ENCODE assay signal across 8 mouse cellular contexts in the genomic region with DNA sequence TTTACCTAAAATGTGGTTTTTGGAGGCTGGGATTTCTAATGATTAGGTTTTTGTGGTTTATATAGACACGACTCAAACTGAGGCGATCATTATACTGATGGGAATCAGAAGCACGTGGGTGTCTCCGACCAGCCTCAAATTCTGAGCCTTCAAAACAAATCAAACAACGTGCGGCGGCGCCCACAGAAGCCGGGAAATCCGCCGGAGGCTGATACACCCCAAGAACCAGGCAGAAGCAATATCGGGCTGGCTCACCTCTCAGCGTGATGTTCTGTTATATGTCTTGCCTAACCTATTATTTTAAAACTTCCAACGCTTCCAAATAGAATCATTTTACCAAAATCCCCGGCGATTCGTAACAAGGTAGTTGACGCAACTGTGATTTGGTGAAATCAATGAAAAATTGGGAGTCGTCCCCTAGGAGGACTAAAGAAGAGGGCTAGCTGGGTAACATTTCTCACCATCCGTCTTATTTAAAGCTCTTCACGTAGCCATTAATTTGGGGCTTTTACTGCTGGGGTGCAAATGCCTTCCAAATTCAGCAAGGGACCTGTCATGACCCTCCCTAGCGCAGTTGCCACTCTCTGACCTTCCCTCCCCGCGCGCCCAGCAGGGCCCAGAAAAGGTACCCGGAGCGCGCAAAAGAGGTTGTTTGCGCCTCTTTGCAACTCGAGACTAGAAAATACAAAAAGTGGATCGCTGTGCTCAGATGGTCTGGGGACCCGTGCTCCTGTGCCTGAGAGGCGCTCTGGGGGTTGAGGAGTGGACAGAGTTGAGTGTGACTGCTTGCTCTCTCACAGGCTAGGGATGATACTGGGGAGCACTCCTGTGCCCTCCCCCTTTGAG. TPM values are rescaled to one million over a fixed set of nuclear protein-coding genes. Genes with fewer than 3 reads are reported as not detected.
A peak's percentile ranks its signal among the peaks of the same experiment; 100 is the strongest.
DNase-seq lines count a peak whose midpoint lies in the region; ATAC-seq and TF ChIP-seq lines count a peak whose summit lies in the region.

No protein-coding gene starts in this region.

- H3K36me3 ChIP-seq in forebrain, embryonic 10.5 days (replicated peaks) = no peaks in the 10 kb centered on the region
- H3K36me3 ChIP-seq in intestine, embryonic 15.5 days = no peaks in the 10 kb centered on the region
- no peaks in the 10 kb centered on the region for H3K36me3 ChIP-seq in myocyte (ENCODE audit: control insufficient read depth, insufficient read depth)

- WGBS in lung, adult 2 months = 7% methylated on average over 33 of the region's 33 CpGs
- under 1% methylated on average over 33 of the region's 33 CpGs for WGBS in forebrain, embryonic 10.5 days
- under 1% methylated on average over 33 of the region's 33 CpGs for WGBS in intestine, embryonic 15.5 days

- peak overlapping the region; percentile 42 for H3K4me2 ChIP-seq in intestine, embryonic 15.5 days (replicated peaks)
- peak overlapping the region; percentile 100 for H3K4me2 ChIP-seq in myocyte (ENCODE audit: low read depth)

- H3K9ac ChIP-seq in intestine, embryonic 15.5 days = no peak overlapping the region

- TF ChIP-seq CTCF in lung, adult 2 months (IDR thresholded peaks at IDR 0.05; ENCODE audit: insufficient read depth, low read length) = no peak

- TF ChIP-seq POLR2A in lung, adult 2 months (IDR thresholded peaks at IDR 0.05; ENCODE audit: borderline replicate concordance, extremely low read depth, low read depth, low read length) = no peak
- TF ChIP-seq POLR2A in myocyte (IDR thresholded peaks at IDR 0.05; ENCODE audit: insufficient read length, low read depth) = peak; percentile 69

- peak overlapping the region; percentile 20 for H3K4me3 ChIP-seq in lung, adult 2 months (replicated peaks; ENCODE audit: extremely low read depth, low read depth, low read length)
- peak overlapping the region; percentile 33 for H3K4me3 ChIP-seq in forebrain, embryonic 10.5 days
- peak overlapping the region; percentile 19 for H3K4me3 ChIP-seq in intestine, embryonic 15.5 days (replicated peaks)
- peak overlapping the region; percentile 98 for H3K4me3 ChIP-seq in myocyte

- no peak for ATAC-seq in intestine, embryonic 15.5 days

- peaks cover 86% of the 10 kb centered on the region for H3K27me3 ChIP-seq in forebrain, embryonic 10.5 days (ENCODE audit: poor library complexity, severe bottlenecking)
- peaks cover 52% of the 10 kb centered on the region for H3K27me3 ChIP-seq in intestine, embryonic 15.5 days (replicated peaks)
- H3K27me3 ChIP-seq in myocyte (ENCODE audit: control insufficient read depth, insufficient read depth, insufficient read length) = no peaks in the 10 kb centered on the region

- H3K4me1 ChIP-seq in lung, adult 2 months (ENCODE audit: control insufficient read depth, insufficient read depth, low read length) = peaks cover 5% of the 10 kb centered on the region
- H3K4me1 ChIP-seq in forebrain, embryonic 10.5 days = peaks cover 46% of the 10 kb centered on the region
- peaks cover 26% of the 10 kb centered on the region for H3K4me1 ChIP-seq in intestine, embryonic 15.5 days (replicated peaks)

- no peak overlapping the region for H3K27ac ChIP-seq in forebrain, embryonic 10.5 days
- no peak overlapping the region for H3K27ac ChIP-seq in intestine, embryonic 15.5 days

- H3ac ChIP-seq in myocyte (ENCODE audit: control insufficient read depth, insufficient read length) = no peak overlapping the region

- no peaks in the 10 kb centered on the region for H3K9me3 ChIP-seq in forebrain, embryonic 10.5 days
- no peaks in the 10 kb centered on the region for H3K9me3 ChIP-seq in intestine, embryonic 15.5 days

- peaks cover 64% of the 10 kb centered on the region for H3K79me2 ChIP-seq in myocyte (ENCODE audit: control insufficient read depth, insufficient read depth)

- peak; percentile 26 for DNase-seq in lung, adult 2 months
- no peak for DNase-seq in lung, postnatal 36 days
- DNase-seq in adrenal gland, postnatal 14 days = peak; percentile 24
- peak; percentile 41 for DNase-seq in forebrain, embryonic 10.5 days (ENCODE audit: extremely low spot score, low spot score)
- no peak for DNase-seq in spleen, adult 12 weeks (ENCODE audit: low spot score)
- no peak for DNase-seq in urinary bladder, postnatal 10 days (ENCODE audit: low spot score)

TF ChIP-seq in myocyte, 11 proteins besides CTCF, POLR2A, EP300 and RAD21:
- TF ChIP-seq TCF12 (IDR thresholded peaks at IDR 0.05; ENCODE audit: insufficient read depth, poor library complexity, severe bottlenecking) (no peak), POLR2AphosphoS2 (IDR thresholded peaks at IDR 0.05; ENCODE audit: insufficient read length, low read depth) (peak; percentile 79)

RNA-seq across cellular contexts. Expression of a gene that starts 39.5 kb away (rescaled TPM):
- 1.9 and 2.9 TPM in 2 replicates for polyA plus RNA-seq in lung, adult 2 months (2012; rRNA removed)
- total RNA-seq in adrenal gland, postnatal 14 days (2021) = 20.7 and 22.3 TPM in 2 replicates
- 20.0 and 21.4 TPM in 2 replicates for polyA plus RNA-seq in forebrain, embryonic 10.5 days (2016; fragmentation: Nextera tagmentation; extraction: Ambion mirVana)
- 17.6 and 18.6 TPM in 2 replicates for polyA plus RNA-seq in intestine, embryonic 15.5 days (2015; fragmentation: Nextera tagmentation; extraction: Ambion mirVana)
- polyA plus RNA-seq in myocyte (2012; fragmentation: generic; extraction: Trizol) = 30.9 TPM

Comparison
In these comparisons a context has a peak if more than half of its experiments do, and no peak if none do; other contexts are left out.
1. DNase-seq: peak in lung, adult 2 months (single experiment), adrenal gland, postnatal 14 days (single experiment) and forebrain, embryonic 10.5 days (single experiment); none in lung, postnatal 36 days (single experiment), spleen, adult 12 weeks (single experiment) and urinary bladder, postnatal 10 days (single experiment).
2. H3K4me3 ChIP-seq: peak in every context shown above with its lines; median percentile 98 in myocyte; 33 in forebrain, embryonic 10.5 days; 20 in lung, adult 2 months; 19 in intestine, embryonic 15.5 days.